Mouse (Mus musculus): ENCODE results near the gene Ptpro.

Ptpro gene

GRCm38 (mm10) chr6:137294973-137295820, 43.1 kb downstream of the Ptpro start:
- in situ Hi-C loops (cut with MboI, MseI) = no loop called here

GRCm38 (mm10) chr6:137302561-137302960, 50.4 kb downstream of the Ptpro start:
- in situ Hi-C loops (cut with MboI, MseI) = no loop called here

GRCm38 (mm10) chr6:137303824-137304223, 51.7 kb downstream of the Ptpro start:
- in situ Hi-C loops (cut with MboI, MseI) = no loop called here

- in situ Hi-C loops (cut with MboI, MseI) = no loop called here
These were observed 63.1 kb downstream of the Ptpro start for GRCm38 (mm10) chr6:137315265-137315664.

- in situ Hi-C loops (cut with MboI, MseI) = no loop called here
These were observed 64.2 kb downstream of the Ptpro start for GRCm38 (mm10) chr6:137316358-137316757.

GRCm38 (mm10) chr6:137317509-137317908, 65.4 kb downstream of the Ptpro start:
- in situ Hi-C loops (cut with MboI, MseI) = no loop called here

GRCm38 (mm10) chr6:137318242-137318861, 66.2 kb downstream of the Ptpro start:
- in situ Hi-C loops (cut with MboI, MseI) = no loop called here

GRCm38 (mm10) chr6:137319658-137320057, 67.5 kb downstream of the Ptpro start:
- in situ Hi-C loops (cut with MboI, MseI) = no loop called here

- in situ Hi-C loops (cut with MboI, MseI) = loop anchor here (25.0 kb wide), 1 partner anchor 1585 kb away; no protein-coding TSS in a partner anchor
These were observed 75.6 kb downstream of the Ptpro start for GRCm38 (mm10) chr6:137327718-137328117.

GRCm38 (mm10) chr6:137328228-137328627, 76.1 kb downstream of the Ptpro start:
- in situ Hi-C loops (cut with MboI, MseI) = loop anchor here (25.0 kb wide), 1 partner anchor 1584 kb away; no protein-coding TSS in a partner anchor

GRCm38 (mm10) chr6:137330782-137331181, 78.7 kb downstream of the Ptpro start:
- in situ Hi-C loops (cut with MboI, MseI) = loop anchor here (25.0 kb wide), 1 partner anchor 1582 kb away; no protein-coding TSS in a partner anchor

- in situ Hi-C loops (cut with MboI, MseI) = loop anchor here (25.0 kb wide), 1 partner anchor 1580 kb away; no protein-coding TSS in a partner anchor
These were observed 79.7 kb downstream of the Ptpro start for GRCm38 (mm10) chr6:137331826-137332225.

GRCm38 (mm10) chr6:137339071-137339470, 87.0 kb downstream of the Ptpro start:
- in situ Hi-C loops (cut with MboI, MseI) = loop anchor here (25.0 kb wide), 1 partner anchor 1573 kb away; no protein-coding TSS in a partner anchor

- in situ Hi-C loops (cut with MboI, MseI) = loop anchor here (25.0 kb wide), 1 partner anchor 1568 kb away; no protein-coding TSS in a partner anchor
These were observed 91.7 kb downstream of the Ptpro start for GRCm38 (mm10) chr6:137343688-137344441.

- in situ Hi-C loops (cut with MboI, MseI) = no loop called here
These were observed 108.0 kb downstream of the Ptpro start for GRCm38 (mm10) chr6:137360166-137360565.

GRCm38 (mm10) chr6:137362216-137362615, 110.1 kb downstream of the Ptpro start:
- in situ Hi-C loops (cut with MboI, MseI) = no loop called here

- in situ Hi-C loops (cut with MboI, MseI) = no loop called here
These were observed 112.6 kb downstream of the Ptpro start for GRCm38 (mm10) chr6:137364681-137365080.

- in situ Hi-C loops (cut with MboI, MseI) = no loop called here
These were observed 113.5 kb downstream of the Ptpro start for GRCm38 (mm10) chr6:137365637-137366036.

- in situ Hi-C loops (cut with MboI, MseI) = no loop called here
These were observed 118.6 kb downstream of the Ptpro start for GRCm38 (mm10) chr6:137370745-137371144.

- in situ Hi-C loops (cut with MboI, MseI) = no loop called here
These were observed 119.3 kb downstream of the Ptpro start for GRCm38 (mm10) chr6:137371455-137371854.

GRCm38 (mm10) chr6:137373920-137374319, 121.8 kb downstream of the Ptpro start:
- in situ Hi-C loops (cut with MboI, MseI) = no loop called here

GRCm38 (mm10) chr6:137382546-137382945, 130.4 kb downstream of the Ptpro start:
- in situ Hi-C loops (cut with MboI, MseI) = no loop called here

Measured in T-helper 2 cell (primary cell).